Mouse (Mus musculus): Measurements from ENCODE around the gene Stx12.
"Not testable (repeated sequence)": the region's sequence is repeated elsewhere in the genome, so short reads cannot be mapped to it uniquely, and the experiment has no call there.

Stx12 gene

GRCm38 (mm10) chr4:132884064-132884843 lies at the start of gene Stx12:
Gene Stx12 (minus strand): TSS chr4:132884509.
- peak; percentile 86 for DNase-seq

- no peak for DNase-seq
Observed at GRCm38 (mm10) chr4:132932752-132933404, 48.6 kb upstream of the Stx12 start.

- peak; percentile 59 for DNase-seq
Observed at GRCm38 (mm10) chr4:132930784-132931183, 46.5 kb upstream of the Stx12 start.

- not testable (repeated sequence) for DNase-seq
Observed at GRCm38 (mm10) chr4:132926520-132926919, 42.2 kb upstream of the Stx12 start.

- peak; percentile 100 for DNase-seq
Observed at GRCm38 (mm10) chr4:132922558-132923008, 38.3 kb upstream of the Stx12 start, which contains the start of gene Fam76a. Gene Fam76a (minus strand): TSS chr4:132922558.

GRCm38 (mm10) chr4:132922061-132922530 lies 37.8 kb upstream of the Stx12 start:
- no peak for DNase-seq

GRCm38 (mm10) chr4:132921488-132921887 lies 37.2 kb upstream of the Stx12 start:
- DNase-seq, result no peak

- DNase-seq, result no peak
Observed at GRCm38 (mm10) chr4:132920171-132920570, 35.9 kb upstream of the Stx12 start.

GRCm38 (mm10) chr4:132918493-132918892 lies 34.2 kb upstream of the Stx12 start:
- not testable (repeated sequence) for DNase-seq

GRCm38 (mm10) chr4:132912156-132912555 lies 27.8 kb upstream of the Stx12 start:
- no peak for DNase-seq

GRCm38 (mm10) chr4:132905843-132906360 lies 21.6 kb upstream of the Stx12 start:
- no peak for DNase-seq

GRCm38 (mm10) chr4:132904765-132905309 lies 20.5 kb upstream of the Stx12 start:
- DNase-seq, result no peak

- DNase-seq, result no peak
Observed at GRCm38 (mm10) chr4:132904071-132904470, 19.8 kb upstream of the Stx12 start.

- no peak for DNase-seq
Observed at GRCm38 (mm10) chr4:132898197-132898596, 13.9 kb upstream of the Stx12 start.

GRCm38 (mm10) chr4:132894402-132894801 lies 10.1 kb upstream of the Stx12 start:
- no peak for DNase-seq

- no peak for DNase-seq
Observed at GRCm38 (mm10) chr4:132884844-132885374, 600 bp upstream of the Stx12 start.

- DNase-seq, result no peak
Observed at GRCm38 (mm10) chr4:132883561-132884063, 697 bp downstream of the Stx12 start.

- DNase-seq, result no peak
Observed at GRCm38 (mm10) chr4:132874363-132875097, 9.8 kb downstream of the Stx12 start.

- no peak for DNase-seq
Observed at GRCm38 (mm10) chr4:132873481-132874362, 10.6 kb downstream of the Stx12 start.

GRCm38 (mm10) chr4:132871116-132871515 lies 13.2 kb downstream of the Stx12 start:
- DNase-seq, result no peak

GRCm38 (mm10) chr4:132864856-132865255 lies 19.5 kb downstream of the Stx12 start:
- DNase-seq, result no peak

All from cerebellum, adult 8-10 months (tissue).